Mouse (Mus musculus) spleen, adult 2 months (tissue): ENCODE data around the gene Slc29a1.

Experiments
- CTCF ChIP-seq: fragments of 200-500 bp; IDR thresholded peaks from 2 replicates; pipeline ENCODE4 v1.5.1; 2011; ENCODE audit warnings: mild to moderate bottlenecking, inconsistent platforms; ENCODE audit not compliant: insufficient read depth, insufficient read length, insufficient replicate concordance; ENCODE audit errors: extremely low read depth
- POLR2A ChIP-seq: fragments of 200-500 bp; IDR thresholded peaks from 2 replicates; pipeline ENCODE4 v1.6.1; 2011; ENCODE audit warnings: low read depth, low read length, inconsistent platforms

DNA sequence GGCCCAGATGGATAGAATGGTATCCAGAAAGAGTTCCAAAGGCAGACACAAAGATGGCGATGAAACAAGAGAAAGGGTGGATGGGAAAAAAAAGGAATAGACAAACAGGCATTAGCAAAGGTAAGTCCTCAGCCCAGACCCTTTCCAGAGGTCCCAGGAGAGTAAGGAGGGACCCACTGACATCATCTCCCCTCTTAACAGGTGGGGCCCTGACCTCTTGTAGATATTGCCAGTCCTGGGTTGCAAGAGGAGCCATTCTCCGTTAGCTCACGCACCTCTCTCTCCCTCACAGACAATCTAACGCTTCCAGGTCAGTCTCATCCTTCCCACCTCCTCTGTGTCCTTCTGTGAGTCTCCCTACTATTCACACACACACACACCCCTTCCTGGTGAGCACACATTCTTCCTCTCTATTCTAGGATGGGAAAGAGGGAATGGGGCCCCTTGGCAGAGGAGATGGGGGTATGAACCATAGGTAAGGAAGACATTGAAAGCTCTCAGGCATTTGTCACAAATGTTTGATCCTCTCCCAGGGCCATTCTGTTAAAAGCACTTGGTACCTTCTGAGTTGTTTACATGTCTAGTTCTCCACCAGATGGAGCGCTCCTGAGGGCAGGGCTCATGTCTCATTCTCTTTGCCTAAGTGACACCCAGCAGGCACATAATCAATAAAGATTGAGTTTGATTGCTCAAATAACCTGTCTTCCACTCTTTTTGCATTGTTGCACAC, 51.8 kb downstream of the Slc29a1 start:
- TF ChIP-seq CTCF: no peak
- no peak for TF ChIP-seq POLR2A
